Mouse (Mus musculus) neural tube, embryonic 14.5 days (tissue): ENCODE measurements around the gene I0C0044D17Rik. TPM values are rescaled to one million over a fixed set of nuclear protein-coding genes. Genes with fewer than 3 reads are reported as not detected.

ENCODE experiments used
- ATAC-seq: fragments of 200-750 bp; cut with Nextera tagmentation; 2 replicates; pipeline ENCODE4 v1.8.0; 2017; ENCODE audit warnings: low read depth, mild to moderate bottlenecking, moderate TSS enrichment, moderate library complexity
- H3K27ac ChIP-seq: fragments of 300-500 bp; sonication (generic); 2 replicates; pipeline ENCODE4 v1.5.1; 2014; ENCODE audit warnings: low read depth, mild to moderate bottlenecking, control low read depth, low read length, moderate library complexity, mixed read lengths
- H3K27me3 ChIP-seq: fragments of 300-500 bp; sonication (generic); 2 replicates; pipeline ENCODE4 v1.6.1; 2014; ENCODE audit warnings: low read length; ENCODE audit not compliant: control insufficient read depth, insufficient read depth
- H3K36me3 ChIP-seq: fragments of 300-500 bp; sonication (generic); 2 replicates; pipeline ENCODE4 v1.6.1; 2014; ENCODE audit warnings: low read length, mixed read lengths; ENCODE audit not compliant: control insufficient read depth, insufficient read depth
- H3K4me1 ChIP-seq: fragments of 300-500 bp; sonication (generic); 2 replicates; pipeline ENCODE4 v1.6.1; 2014; ENCODE audit warnings: low read length; ENCODE audit not compliant: control insufficient read depth, insufficient read depth
- H3K4me2 ChIP-seq: fragments of 300-500 bp; sonication (generic); 2 replicates; pipeline ENCODE4 v1.6.1; 2014; ENCODE audit warnings: mild to moderate bottlenecking, low read depth, low read length, control low read depth
- H3K4me3 ChIP-seq: fragments of 300-500 bp; sonication (generic); 2 replicates; pipeline ENCODE4 v1.5.1; 2014; ENCODE audit warnings: low read depth, low read length, control low read depth, mixed read lengths
- H3K9ac ChIP-seq: fragments of 300-500 bp; sonication (generic); replicated peaks from 2 replicates; pipeline ENCODE4 v1.6.1; 2014; ENCODE audit warnings: low read depth, mild to moderate bottlenecking, control low read depth, low read length, mixed read lengths
- H3K9me3 ChIP-seq: fragments of 300-500 bp; sonication (generic); 2 replicates; pipeline ENCODE4 v1.6.1; 2016; ENCODE audit warnings: low read length; ENCODE audit not compliant: control insufficient read depth
- WGBS: fragments of 180-500 bp; shearing (Covaris S2); extraction: QIAGEN DNeasy Blood & Tissue Kit; methylation state at CpG from one replicate; pipeline ENCODE4 v1.1.7; 2014; 5-methylcytosine and 5-hydroxymethylcytosine counted together
- polyA plus RNA-seq: library from polyadenylated mRNA; unstranded; fragments of >200 nt; fragmentation: Nextera tagmentation; extraction: Ambion mirVana; gene quantifications from 2 replicates; pipeline ENCODE4 v1.2.1, GENCODE M21; 2014

I0C0044D17Rik gene
- polyA plus RNA-seq, 1 experiment from 2014 or later, result not detected

DNA sequence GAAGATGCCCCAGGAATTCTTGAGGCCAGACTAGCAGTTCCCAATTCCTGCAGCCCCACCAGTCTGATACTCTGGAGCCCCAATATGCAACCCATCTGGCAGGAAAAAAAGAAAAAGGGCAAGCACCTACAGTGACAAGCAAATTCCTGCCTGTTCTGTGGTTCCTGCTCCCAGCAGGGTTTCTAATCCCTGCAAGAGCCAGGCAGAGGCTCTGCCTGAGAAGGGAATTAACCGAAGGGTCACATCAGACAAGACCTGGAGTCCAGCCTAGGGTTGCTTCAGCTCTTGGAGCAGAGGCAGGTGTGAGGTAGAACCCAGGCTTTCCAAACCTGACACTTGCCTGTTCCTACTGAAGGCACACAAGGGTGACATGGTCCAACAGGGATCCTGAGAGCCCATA lies 32.9 kb downstream of the I0C0044D17Rik start:
- Histone ChIP-seq H3K27ac (no peak overlapping the region), H3K4me2 (0 out of 2 replicates have a peak overlapping the region, but pooled peaks have one; percentile 33), H3K4me3 (no peak overlapping the region), H3K36me3 (no peaks in the 10 kb centered on the region), H3K9me3 (no peaks in the 10 kb centered on the region), H3K9ac (no peak overlapping the region), H3K4me1 (peaks cover 10% of the 10 kb centered on the region; the same call in 1 of the 2 replicates), H3K27me3 (no peaks in the 10 kb centered on the region)
- WGBS, result 67% methylated on average over 1 of the region's 1 CpGs
- no peak for ATAC-seq

DNA sequence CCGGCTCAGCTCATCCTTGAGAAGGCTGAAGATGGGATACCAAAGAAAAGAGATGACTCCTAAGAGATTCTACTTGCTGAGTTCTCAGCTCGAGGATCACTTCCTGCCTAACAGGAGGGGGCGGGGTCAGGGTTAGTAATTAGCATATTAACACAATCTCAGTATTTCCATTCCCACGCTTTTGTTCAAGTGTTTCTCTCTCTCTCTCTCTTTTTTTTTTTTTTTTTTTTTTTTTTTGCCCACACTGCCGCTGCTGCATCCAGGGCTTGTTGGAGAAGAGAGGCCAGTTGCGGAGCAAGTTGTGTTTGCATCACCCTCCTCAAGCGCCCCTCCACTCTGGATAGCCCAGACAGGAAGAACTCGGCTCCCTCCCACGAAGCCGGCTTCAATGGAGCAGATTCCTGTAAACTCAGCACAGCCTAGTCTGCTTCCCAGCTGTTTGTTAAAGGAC lies 33.8 kb downstream of the I0C0044D17Rik start:
- Histone ChIP-seq H3K9ac (no peak overlapping the region; the same call in 1 of the 2 replicates), H3K9me3 (no peaks in the 10 kb centered on the region), H3K4me3 (peak overlapping the region; percentile 1; the same call in 1 of the 2 replicates), H3K27ac (no peak overlapping the region), H3K27me3 (no peaks in the 10 kb centered on the region), H3K4me1 (peaks cover 10% of the 10 kb centered on the region; the same call in 1 of the 2 replicates), H3K4me2 (peak overlapping the region; percentile 33), H3K36me3 (no peaks in the 10 kb centered on the region)
- ATAC-seq, result peak; percentile 50; the same call in 1 of the 2 replicates
- 9% methylated on average over 10 of the region's 10 CpGs for WGBS

DNA sequence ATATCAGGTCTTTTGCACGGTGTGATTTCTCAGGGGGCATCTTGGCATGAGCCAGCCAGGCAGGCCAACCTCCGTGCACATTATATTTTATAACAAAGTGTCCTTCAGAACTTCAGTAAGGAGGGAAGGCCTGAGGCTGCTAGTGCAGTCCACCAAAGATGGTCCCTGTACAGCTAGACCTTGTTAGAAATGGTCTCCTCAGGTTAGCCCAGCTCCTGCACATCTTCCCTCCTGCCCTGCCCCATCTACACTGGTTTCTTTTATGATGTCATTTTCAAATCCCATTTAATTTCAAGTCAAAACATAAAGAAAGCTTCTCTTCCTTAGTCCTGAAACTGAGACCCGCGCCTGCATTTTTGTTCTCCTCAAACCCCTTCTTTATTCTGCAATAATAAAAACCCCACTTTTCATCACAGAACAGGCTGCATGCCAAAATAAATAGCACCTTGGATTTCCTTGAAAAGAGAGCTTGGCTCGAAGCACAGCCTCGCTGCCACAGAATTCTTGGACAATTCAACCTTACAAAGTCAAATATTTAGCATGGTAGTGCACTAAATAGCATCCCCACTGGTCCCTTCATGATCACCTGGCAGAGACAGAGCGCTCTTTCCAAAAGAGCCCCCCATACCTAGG lies 34.4 kb downstream of the I0C0044D17Rik start:
- Histone ChIP-seq H3K4me1 (peaks cover 10% of the 10 kb centered on the region; the same call in 1 of the 2 replicates), H3K27me3 (no peaks in the 10 kb centered on the region), H3K9me3 (no peaks in the 10 kb centered on the region), H3K4me2 (peak overlapping the region; percentile 33), H3K9ac (no peak overlapping the region), H3K4me3 (peak overlapping the region; percentile 1; the same call in 1 of the 2 replicates), H3K36me3 (no peaks in the 10 kb centered on the region), H3K27ac (no peak overlapping the region)
- 65% methylated on average over 7 of the region's 7 CpGs for WGBS
- ATAC-seq, result 0 out of 2 replicates have a peak, but pooled peaks have one; percentile 48

DNA sequence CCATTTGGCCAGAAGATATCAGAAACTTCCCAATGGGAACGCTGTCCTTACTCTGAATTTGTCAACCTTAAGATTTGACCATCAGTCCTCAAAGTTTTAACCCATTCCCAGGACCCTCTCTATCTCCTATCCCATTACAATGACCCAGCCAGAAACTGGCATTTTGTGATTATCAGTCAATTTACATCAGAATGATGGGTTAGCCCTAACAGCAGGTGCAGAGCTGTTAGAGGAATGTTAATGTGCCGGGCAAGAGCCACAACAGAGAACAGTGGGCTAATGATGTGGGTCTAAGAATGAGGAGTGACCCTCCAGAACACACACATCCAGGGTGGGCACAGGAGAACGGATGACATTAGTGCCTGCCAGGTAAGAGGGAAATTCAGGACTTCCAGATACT lies 37.4 kb downstream of the I0C0044D17Rik start:
- ATAC-seq, result no peak
- no peak overlapping the region for H3K27ac ChIP-seq
- H3K9me3 ChIP-seq, result no peaks in the 10 kb centered on the region
- peaks cover 10% of the 10 kb centered on the region; the same call in 1 of the 2 replicates for H3K4me1 ChIP-seq
- no peak overlapping the region for H3K4me3 ChIP-seq
- no peaks in the 10 kb centered on the region for H3K27me3 ChIP-seq
- WGBS, result 13% methylated on average over 3 of the region's 3 CpGs
- no peak overlapping the region for H3K4me2 ChIP-seq
- no peaks in the 10 kb centered on the region for H3K36me3 ChIP-seq
- H3K9ac ChIP-seq, result no peak overlapping the region

DNA sequence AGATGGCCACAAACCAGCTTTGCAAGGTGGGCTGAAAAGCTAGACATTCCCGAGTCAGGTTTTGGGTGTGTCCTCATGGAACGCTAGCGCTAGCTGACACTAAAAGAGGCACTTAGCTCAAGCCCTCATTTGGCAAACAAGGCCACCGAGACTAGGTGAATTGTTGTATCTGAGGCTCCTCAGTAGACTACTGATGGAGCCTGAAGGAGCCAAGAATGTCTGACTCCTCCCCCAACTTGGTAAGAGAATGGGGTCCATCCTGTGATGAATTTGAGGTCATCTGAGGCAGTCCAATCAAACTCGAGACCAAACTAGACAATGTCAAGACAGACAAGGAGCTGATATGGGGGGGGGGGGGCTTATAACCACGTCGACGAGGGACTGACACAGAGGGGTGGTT lies 37.8 kb downstream of the I0C0044D17Rik start:
- Histone ChIP-seq H3K9me3 (no peaks in the 10 kb centered on the region), H3K4me3 (no peak overlapping the region), H3K4me1 (peaks cover 10% of the 10 kb centered on the region; the same call in 1 of the 2 replicates), H3K4me2 (no peak overlapping the region), H3K36me3 (no peaks in the 10 kb centered on the region), H3K9ac (no peak overlapping the region), H3K27me3 (no peaks in the 10 kb centered on the region), H3K27ac (no peak overlapping the region)
- ATAC-seq, result no peak
- 29% methylated on average over 8 of the region's 8 CpGs for WGBS

DNA sequence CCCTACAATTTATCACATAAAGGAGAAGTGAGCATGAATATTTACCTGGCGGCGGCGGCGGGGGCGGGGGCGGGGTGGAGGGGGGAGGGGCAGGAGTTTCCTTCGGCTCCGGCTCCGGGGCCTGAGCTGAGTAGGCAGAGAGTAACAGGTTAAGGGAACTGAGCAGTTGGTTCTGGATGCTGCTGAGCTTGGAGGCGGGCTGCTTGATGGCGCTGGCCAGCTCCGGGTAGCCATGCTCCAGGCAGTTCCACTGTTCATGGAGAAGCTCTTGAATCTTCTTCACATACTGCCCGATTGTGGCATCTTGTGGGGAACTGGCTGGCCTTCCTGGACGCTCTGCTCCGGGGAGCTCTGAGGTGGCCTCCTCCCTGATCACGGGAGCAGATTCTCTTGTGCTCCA lies 45.4 kb downstream of the I0C0044D17Rik start:
- Histone ChIP-seq H3K9me3 (no peaks in the 10 kb centered on the region), H3K9ac (no peak overlapping the region), H3K27me3 (no peaks in the 10 kb centered on the region), H3K36me3 (no peaks in the 10 kb centered on the region), H3K4me2 (no peak overlapping the region), H3K4me1 (no peaks in the 10 kb centered on the region), H3K27ac (no peak overlapping the region), H3K4me3 (no peak overlapping the region)
- 0 out of 2 replicates have a peak, but pooled peaks have one; percentile 33 for ATAC-seq
- WGBS, result 17% methylated on average over 16 of the region's 16 CpGs

DNA sequence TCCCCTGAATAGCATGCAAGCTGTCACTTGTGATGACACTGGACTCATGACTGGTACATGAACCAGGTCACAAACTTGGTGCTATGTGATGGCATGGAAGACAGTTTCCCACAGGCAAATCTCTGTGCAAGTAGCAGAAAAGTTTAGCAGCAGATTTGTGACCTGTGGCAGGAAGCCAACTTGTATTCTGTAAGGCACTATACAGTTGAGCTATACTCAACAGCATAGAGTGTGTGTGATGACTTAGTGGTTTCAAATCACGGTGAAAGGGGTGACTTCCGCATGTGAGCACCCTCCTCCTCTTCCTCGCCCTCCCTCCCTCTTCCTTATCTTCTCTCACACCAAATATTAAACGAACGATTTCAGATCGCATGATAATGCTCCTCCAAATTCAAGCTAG lies 46.2 kb downstream of the I0C0044D17Rik start:
- Histone ChIP-seq H3K36me3 (no peaks in the 10 kb centered on the region), H3K27me3 (no peaks in the 10 kb centered on the region), H3K9ac (no peak overlapping the region), H3K4me2 (no peak overlapping the region), H3K4me3 (no peak overlapping the region), H3K4me1 (no peaks in the 10 kb centered on the region), H3K27ac (no peak overlapping the region), H3K9me3 (no peaks in the 10 kb centered on the region)
- WGBS, result 90% methylated on average over 6 of the region's 6 CpGs
- no peak for ATAC-seq

DNA sequence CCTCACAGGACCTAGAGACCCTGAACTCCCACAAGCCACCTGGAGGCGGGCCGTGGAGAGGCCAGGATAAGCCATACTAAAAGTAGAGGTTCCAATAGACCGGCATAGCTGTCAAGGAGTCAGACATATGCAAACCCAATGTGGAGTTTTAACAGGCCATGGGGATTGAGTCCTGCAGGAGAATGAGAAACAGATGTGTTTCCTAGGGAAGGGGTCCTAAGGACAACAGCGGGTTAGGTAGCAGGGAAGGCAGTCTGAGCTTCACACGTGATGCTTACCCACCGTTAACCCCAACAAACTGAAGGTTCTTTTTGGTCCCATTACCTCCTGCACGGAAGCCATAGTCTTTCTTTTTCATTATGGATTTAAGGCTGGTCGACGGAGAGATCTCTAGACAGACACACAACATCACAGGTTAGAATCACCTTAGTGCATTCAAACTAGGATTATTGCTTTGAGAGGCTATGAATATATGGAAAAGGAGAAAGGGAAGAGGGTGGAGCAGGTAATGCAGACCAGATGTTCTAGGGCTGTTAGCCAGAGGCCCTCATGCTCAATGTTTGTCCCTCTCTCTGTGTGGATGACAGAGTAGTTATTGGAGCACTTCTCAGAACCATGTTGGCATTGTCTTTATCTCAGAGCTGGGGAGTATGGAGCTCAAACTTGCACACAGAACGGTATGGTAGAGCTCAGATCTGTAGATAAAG lies 46.8 kb downstream of the I0C0044D17Rik start:
- Histone ChIP-seq H3K4me1 (no peaks in the 10 kb centered on the region), H3K4me3 (no peak overlapping the region), H3K27me3 (no peaks in the 10 kb centered on the region), H3K9me3 (no peaks in the 10 kb centered on the region), H3K27ac (no peak overlapping the region), H3K36me3 (no peaks in the 10 kb centered on the region), H3K9ac (no peak overlapping the region), H3K4me2 (no peak overlapping the region)
- no peak for ATAC-seq
- 84% methylated on average over 10 of the region's 10 CpGs for WGBS

DNA sequence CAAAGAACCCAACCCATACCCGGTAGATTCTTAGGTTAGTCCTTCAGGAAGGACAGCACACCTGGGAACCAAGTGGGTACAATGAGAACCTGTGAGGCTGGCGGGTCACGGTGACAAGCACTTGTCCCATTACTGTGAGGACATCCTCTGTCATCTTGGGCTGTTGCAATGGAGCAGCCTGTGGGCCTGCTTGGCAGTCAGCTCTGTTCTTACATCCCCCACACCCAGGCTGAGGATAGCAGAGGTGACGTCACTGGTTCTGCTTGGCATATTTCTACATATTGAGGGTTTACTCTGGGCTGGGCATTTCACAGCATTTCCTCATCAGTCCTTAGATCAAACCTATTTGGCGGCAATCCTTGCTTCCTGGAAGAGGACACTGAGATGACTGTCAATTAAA lies 49.9 kb downstream of the I0C0044D17Rik start:
- no peak for ATAC-seq
- H3K4me1 ChIP-seq, result no peaks in the 10 kb centered on the region
- no peak overlapping the region for H3K4me3 ChIP-seq
- H3K36me3 ChIP-seq, result no peaks in the 10 kb centered on the region
- WGBS, result 96% methylated on average over 5 of the region's 5 CpGs
- H3K27ac ChIP-seq, result no peak overlapping the region
- H3K27me3 ChIP-seq, result no peaks in the 10 kb centered on the region
- H3K9ac ChIP-seq, result no peak overlapping the region
- H3K4me2 ChIP-seq, result no peak overlapping the region
- no peaks in the 10 kb centered on the region for H3K9me3 ChIP-seq
